Mouse (Mus musculus) mouse embryonic stem cell (cell line): ENCODE measurements at regions not wholly inside any gene's neighbourhood (a gene's known extent, or its start where the extent isn't known, plus 50 kb on each side); places are given as distances from the start of the nearest gene placed in this dataset.

ENCODE experiments used
- in situ Hi-C, 2 experiments: fragments of 300-500 bp; cut with MboI; formaldehyde crosslinking; loops; 1 replicate in 1 of 2; 3 replicates in 1 of 2; pipeline ENCODE4 v1.14.3; 2019 to 2020; ENCODE audit warnings: low sequenced_read_pairs in 2 of 2, low pct_unique_long_range_greater_than_20kb in 1 of 2, mixed read lengths in 1 of 2; ENCODE audit not compliant: unreplicated experiment in 1 of 2

GRCm38 (mm10) chr8:118037801-118038200 lies 236.1 kb upstream of the Mphosph6 start:
- in situ Hi-C loops: no loop called here

- in situ Hi-C loops: no loop called here
Observed at GRCm38 (mm10) chr8:118034051-118034450, 232.3 kb upstream of the Mphosph6 start.

GRCm38 (mm10) chr8:118031406-118031805 lies 229.7 kb upstream of the Mphosph6 start:
- in situ Hi-C loops: no loop called here

GRCm38 (mm10) chr8:118028061-118028850 lies 226.5 kb upstream of the Mphosph6 start:
- in situ Hi-C loops: no loop called here

- in situ Hi-C loops: no loop called here
Observed at GRCm38 (mm10) chr8:118023451-118023850, 221.7 kb upstream of the Mphosph6 start.

- in situ Hi-C loops: no loop called here
Observed at GRCm38 (mm10) chr8:118021978-118022377, 220.2 kb upstream of the Mphosph6 start.

GRCm38 (mm10) chr8:118017261-118017660 lies 215.5 kb upstream of the Mphosph6 start:
- in situ Hi-C loops: no loop called here

GRCm38 (mm10) chr8:118005186-118005585 lies 203.4 kb upstream of the Mphosph6 start:
- in situ Hi-C loops: no loop called here

GRCm38 (mm10) chr8:118004391-118004851 lies 202.7 kb upstream of the Mphosph6 start:
- in situ Hi-C loops: no loop called here

- in situ Hi-C loops: no loop called here
Observed at GRCm38 (mm10) chr8:118001138-118001537, 199.4 kb upstream of the Mphosph6 start.

- in situ Hi-C loops: no loop called here
Observed at GRCm38 (mm10) chr8:117991826-117992225, 190.1 kb upstream of the Mphosph6 start.

GRCm38 (mm10) chr8:117988781-117989180 lies 187.0 kb upstream of the Mphosph6 start:
- in situ Hi-C loops: no loop called here

GRCm38 (mm10) chr8:117968306-117968705 lies 166.6 kb upstream of the Mphosph6 start:
- in situ Hi-C loops: no loop called here

GRCm38 (mm10) chr8:117966556-117966955 lies 164.8 kb upstream of the Mphosph6 start:
- in situ Hi-C loops: no loop called here

- in situ Hi-C loops: no loop called here
Observed at GRCm38 (mm10) chr8:117963426-117963825, 161.7 kb upstream of the Mphosph6 start.

GRCm38 (mm10) chr8:117962666-117963065 lies 160.9 kb upstream of the Mphosph6 start:
- in situ Hi-C loops: no loop called here

GRCm38 (mm10) chr8:117959501-117959900 lies 157.8 kb upstream of the Mphosph6 start:
- in situ Hi-C loops: no loop called here

GRCm38 (mm10) chr8:117958914-117959313 lies 157.2 kb upstream of the Mphosph6 start:
- in situ Hi-C loops: no loop called here

- in situ Hi-C loops: no loop called here
Observed at GRCm38 (mm10) chr8:117951656-117952055, 149.9 kb upstream of the Mphosph6 start.

- in situ Hi-C loops: no loop called here
Observed at GRCm38 (mm10) chr8:117946540-117946939, 144.8 kb upstream of the Mphosph6 start.
